Mouse (Mus musculus) kidney, adult 18-20 months (tissue): ENCODE data around the gene Polr2l.

ENCODE experiments used
- DNase-seq: peaks from one replicate; pipeline ENCODE4 v3.0.0; 2021

Polr2l gene

DNA sequence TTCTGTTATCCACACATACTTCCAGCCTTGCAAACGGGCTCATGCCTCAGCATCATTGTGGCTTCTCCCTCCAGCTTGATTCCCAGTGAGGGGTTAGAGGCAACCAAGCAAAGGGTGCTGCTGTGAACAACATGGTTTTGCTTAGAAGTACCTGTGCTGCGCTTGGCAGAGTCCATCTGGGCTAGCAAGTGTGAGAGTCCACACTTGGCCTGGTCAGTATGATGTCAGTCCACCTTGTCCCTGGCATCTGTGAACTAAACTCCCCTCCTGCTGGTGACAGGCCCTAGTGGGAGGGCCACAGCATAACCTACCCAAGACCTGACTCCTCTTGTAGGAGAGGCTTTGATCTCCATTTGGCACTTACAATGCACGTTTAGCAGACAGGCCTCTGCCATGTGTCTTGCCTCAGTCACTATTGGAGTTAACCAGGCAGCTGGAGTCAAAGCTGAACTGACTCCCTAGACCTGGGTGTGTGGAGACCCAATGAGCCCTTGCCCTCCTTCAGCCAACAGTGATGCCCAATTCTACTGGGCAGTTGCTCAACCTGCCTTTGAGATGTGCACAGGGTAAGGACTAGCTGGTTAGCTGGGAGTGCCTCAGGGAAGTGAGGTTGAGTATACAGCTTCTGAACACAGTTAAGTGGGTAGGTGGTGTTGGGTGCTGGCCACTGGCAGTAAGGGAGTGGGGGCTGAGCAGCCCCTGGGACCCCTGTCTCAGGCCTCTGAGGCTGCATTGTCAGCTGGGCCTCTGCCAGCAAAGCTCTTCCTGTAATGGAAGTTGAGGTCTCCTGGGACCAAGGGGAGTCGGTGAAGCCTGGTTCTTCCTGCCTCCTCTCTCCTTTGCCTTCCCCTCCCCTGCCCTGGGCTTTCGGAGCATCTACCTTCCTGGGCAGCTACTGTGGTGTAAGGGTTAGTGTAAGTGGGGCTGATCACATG lies 9.5 kb upstream of the Polr2l start:
- DNase-seq, result no peak

DNA sequence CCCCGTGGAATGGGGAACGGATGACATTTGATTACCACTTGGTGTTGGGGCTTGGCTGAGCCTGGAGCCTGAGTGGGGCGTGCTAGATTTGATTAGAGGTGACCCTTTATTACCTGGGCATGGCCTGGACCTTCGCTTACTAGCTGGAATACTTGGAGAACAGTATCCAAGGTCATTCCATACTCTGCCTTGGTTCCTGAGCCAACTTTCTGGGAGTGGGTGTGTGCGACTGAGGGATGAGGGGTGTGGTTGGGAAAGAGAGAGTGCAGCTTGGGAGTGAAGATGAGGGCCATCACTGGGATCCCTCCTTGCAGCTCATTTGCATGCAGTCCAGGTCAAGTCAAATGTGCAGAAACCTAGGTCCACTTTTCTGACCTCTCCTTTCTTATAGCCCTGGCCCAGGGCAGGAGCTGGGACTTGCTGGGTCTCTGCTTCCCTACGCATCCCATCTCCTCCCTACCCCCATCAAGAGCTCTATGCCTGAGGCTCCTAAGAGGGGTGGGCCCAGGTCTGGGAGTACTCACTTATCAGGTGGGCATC lies 8.3 kb upstream of the Polr2l start:
- no peak for DNase-seq

DNA sequence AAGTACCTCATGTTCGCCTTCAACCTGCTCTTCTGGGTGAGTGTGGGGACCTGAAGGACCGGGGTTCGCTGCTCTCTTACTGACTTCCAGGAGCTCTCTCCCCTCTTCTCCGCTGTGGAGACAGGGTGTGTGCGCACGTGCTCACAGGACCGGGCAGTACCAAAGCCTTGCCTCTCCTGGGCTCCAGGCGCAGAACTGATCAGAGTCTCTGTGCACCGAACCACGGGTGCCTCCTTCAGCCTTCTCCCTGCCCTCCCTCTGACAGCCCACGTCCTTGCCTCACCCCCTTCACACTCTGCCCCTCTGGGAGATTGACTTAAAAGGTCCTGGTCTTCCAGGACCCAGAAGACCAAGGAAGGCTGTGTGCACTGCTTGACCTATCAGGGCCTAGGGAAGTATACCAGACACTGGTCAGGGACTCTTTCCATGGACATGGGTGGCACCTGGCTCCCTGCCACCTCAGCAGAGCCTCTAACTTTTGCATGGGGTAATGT lies 7.6 kb upstream of the Polr2l start:
- DNase-seq, result no peak

DNA sequence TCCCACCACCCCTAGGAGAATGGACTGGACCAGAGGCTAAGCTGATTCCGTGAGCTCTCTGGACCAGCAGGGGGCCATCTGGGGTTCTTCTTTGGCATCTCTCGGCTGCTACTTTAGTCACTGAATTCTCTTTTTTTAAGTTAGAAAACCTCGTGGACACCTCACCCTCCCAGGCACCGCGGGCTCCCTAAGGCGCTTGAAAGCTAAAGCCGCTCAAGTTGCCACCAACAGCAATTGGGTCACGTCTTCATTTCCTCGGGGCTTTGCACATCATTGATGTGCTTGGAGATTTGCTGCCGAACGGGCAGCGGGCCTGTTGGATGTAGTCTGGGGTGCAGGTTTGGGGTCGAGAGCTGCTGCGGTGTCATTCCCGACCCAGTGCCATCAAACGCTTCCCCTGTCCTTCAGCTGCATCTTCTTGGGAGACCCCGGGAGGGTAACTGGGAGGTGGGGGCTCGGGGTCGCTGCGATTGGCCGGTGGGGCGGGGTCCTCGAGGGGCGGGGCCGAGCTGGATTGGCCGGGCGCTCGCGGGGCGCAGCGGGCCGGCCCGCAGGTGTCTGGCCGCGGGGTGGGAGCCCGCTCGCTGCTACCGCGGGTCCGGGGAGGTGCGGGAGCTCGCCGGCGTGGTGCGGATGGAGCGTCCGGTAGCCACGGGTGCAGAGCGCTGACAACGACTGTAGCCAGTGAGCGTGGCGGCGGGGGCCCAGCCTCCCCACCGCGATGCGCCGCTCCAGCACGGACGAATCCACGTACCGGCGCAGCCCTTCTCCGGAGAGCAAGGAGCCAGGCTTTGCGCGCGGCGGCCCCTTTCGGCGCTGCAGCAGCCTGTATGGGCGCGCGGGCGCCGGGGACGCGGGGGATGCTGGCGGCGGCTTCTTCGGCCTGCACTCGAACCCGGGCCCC lies 6.8 kb upstream of the Polr2l start:
- DNase-seq, result peak; percentile 62

DNA sequence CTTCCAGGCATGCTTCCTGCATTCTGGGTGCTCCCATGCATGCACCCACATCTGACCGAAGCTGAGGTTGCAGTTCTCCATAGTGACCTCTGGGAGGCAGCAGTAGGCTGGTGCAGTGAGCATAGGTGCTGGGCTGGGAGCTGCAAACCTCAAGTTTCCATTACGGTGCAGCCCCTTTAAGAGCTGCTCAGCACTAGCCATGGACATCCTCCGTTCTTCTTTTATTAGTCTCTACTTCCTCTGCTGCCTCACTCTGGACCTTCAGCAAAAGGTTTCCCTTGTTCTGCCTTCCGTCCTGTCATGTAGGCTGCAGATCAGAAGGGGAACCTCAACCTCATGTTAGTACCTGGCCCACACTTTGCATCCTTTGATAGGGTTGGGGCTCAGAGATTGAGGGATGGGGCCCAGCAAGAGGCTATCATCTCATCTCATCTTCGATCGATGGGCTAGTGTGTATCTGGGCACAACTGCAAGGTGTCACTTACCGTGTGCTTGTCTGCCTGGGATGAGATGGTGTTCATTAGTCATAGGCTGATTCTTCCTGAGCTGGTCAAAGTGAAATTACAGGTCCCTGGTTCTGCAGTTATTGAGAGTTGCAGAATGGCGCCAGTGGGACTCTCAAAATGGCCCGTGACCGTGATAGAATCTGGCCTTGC lies 6.0 kb upstream of the Polr2l start:
- peak; percentile 77 for DNase-seq

DNA sequence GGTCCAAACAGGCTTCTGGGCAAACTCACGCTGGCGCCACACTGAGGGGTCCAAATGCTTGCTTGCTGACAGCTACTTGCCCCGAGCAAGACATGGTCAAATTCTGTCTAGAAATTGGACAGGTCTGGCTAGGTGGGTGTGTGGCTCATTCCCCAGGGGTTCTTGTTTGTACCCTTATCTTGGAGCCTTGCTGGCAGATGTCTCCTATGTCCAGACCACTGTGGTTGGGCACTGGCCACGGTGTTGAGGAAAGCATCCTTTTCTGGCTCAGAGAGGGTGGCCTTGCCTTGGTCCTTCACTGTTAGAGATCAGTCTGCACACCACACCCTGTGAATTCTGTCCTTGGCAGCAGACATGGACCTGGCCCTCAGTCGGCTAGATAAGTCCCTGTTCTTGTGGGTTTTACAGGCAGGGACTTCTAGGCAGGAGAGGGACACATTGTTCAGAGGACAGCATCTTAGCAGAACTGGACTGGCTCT lies 3.4 kb upstream of the Polr2l start:
- no peak for DNase-seq

DNA sequence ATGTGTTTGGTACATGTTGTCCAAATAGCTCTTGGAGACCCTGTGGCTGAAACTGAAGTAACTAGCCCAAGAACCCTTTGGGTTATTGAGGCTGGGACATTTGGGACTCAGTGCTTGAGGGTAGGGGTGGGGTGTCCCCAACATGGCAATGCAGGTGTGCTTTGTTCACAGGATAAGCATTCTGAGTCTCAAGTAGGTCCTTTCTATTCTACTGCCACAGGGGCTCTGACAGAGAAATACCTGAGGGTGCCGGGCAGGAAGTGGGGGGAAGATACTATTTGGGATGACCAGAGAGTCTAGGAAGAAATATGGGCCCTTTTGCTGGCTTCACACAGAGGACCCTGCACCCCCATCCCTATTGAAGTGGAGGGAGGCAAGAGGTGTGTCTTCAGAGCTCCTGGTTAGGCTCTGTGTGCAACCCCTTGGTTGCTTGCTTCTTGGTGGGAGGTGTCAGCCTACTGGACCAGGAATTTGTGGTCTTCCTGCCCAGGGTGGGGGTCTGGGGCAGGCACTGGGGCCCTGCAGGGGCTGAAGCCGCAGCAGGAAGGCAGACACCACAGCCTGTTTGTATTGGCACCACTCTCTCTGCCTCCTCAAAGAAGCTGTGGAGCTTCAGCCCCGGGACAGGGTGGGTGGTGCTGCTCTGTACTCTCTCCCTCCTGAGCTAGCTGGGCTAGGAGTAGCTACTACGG lies 2.8 kb upstream of the Polr2l start:
- no peak for DNase-seq

DNA sequence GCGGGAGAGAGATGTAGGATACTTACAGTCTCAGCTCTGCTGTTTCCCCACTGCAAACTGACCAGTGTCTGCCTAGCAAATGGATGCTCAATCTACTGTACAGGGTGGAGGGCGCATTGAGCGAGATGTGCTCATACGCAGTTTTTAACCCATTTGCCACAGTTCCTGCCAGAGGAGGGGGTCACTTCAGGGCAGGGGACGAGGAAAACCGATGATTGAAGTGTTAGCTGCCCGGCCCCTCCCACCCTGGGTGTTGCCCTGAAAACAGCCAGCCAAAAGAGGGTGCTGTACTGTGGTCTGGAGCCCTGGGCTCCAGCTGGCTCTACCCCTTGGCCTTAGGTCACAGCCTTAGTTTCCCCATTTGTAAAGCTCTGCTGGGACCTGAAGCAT lies 2.0 kb upstream of the Polr2l start:
- DNase-seq, result no peak

DNA sequence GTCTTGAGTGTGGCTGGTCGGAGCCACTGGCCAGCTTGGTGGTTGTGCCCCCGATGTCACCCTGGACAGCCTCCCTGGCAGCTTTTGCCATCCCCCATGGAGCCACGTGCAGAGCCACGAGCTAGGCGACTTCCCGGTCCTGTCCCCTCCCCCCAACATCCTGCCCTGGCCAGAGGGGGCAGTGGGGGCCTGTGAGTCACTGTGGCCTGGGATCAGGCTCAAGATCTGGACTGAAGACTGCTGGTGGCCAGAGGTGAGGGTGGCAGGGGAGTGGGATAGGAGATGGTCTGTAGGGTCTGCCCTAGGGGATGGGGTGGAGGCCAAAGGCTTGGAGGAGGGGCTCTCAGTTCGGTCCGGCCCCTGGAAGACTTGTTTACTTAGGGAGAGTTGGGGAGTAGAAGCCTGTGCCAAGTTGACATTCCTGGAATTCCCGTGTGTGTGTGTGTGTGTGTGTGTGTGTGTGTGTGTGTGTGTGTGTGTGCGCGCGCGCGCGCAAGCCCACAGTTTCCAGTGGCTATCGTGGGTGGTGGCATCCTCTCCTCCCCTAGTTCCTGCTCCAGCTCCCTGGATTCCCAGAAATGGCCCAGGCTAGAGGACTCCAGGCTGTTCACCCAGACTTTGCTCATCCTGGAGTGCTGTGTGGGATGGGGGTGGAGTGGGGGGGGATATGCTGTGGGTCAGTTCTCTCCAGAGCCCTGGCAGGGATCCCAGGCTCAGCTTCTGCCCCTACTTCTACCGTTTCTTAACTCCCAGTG lies 1.5 kb upstream of the Polr2l start:
- DNase-seq, result peak; percentile 95

DNA sequence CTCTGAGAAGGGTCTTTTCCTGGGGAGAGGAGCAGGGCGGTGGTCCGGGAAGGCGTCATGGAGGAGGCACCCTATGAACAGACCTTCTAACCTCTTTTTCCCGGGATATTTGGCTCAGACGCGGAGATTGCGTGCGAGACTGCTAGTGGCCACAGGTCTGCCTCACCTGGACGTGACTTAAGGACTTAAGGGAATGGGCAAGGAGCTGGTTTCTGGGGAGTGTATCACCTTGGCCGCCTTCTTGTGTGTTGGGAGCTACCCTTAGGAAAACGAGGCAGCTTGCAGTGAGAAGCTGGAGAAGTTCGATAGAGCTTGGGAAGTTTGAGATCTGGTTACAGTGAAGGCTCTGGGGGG lies 850 bp upstream of the Polr2l start:
- no peak for DNase-seq

DNA sequence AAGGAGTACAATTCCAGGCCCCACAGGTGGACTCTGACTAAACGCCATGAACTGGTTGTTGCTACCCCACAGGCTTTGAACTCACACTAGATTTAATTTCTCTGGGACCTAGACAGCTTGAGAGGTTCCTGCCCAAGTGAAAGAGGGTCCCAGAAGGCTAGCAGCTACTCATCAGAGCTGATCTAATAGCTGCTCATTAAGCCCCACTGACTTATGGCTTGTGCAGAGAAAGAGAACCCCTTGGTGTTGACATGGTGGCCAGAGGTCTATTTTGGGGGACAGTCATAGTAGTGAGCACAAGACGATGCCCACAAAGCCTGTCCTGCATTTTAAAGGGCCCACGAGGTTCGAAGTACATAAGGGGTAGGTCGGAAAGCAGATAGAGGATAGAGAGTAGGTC lies 772 bp downstream of the Polr2l start:
- DNase-seq, result no peak

DNA sequence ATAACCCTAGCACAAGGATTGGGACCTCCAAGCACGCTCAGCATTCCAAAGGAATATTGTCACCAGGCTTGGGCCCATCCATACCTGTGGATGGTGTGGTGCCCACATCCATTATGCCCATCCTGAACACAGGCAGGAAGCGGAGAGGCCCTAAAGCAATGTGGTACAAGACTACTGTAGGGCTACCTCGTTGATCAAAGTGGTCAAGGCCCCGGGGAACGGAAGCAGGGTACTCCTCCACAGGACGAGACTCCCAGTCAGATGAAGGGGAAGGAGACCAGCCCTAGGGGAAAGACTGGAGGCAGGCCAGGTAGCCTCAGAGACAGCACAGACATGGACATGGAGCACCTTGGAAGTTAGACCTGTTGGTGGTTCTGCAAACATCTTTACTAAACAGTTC lies 2.2 kb downstream of the Polr2l start:
- DNase-seq, result no peak

DNA sequence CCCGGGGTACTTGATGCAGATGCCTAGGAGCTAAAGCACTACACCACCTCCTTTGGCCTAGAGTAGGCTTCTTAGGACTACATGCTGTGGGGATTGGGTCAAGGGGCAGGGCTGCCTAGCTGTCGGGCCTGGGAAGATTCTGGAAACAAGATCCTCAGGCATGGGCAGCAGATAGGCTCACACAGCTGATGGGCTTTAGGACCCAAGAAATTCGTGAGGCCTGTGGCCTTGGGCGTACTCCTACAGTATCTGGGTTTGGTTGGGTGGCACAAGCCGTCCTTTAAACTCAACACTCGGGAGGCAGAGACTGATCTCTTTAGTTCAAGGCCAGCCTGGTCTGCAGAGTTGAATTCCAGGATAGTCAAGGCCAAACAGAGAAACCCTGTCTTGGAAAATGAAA lies 2.7 kb downstream of the Polr2l start:
- no peak for DNase-seq

DNA sequence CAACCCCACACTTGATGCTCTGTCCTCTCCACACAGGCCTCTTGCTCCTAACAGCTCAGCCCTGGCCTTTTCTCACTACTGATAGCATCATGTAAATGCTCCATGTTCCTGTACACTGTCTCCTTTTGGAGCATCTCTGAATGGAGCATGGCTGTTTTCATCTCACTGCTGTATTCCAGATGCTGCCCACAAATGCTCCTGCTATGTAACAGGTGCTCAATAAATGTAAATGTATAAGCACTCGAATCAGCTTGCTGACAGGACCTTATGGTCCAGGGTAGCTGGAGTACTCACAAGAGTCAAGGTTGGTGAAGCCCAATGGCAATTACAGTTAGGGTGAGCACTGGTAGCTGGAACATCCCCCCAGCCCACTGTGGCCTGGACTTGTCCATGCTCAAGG lies 3.7 kb downstream of the Polr2l start:
- DNase-seq, result no peak

DNA sequence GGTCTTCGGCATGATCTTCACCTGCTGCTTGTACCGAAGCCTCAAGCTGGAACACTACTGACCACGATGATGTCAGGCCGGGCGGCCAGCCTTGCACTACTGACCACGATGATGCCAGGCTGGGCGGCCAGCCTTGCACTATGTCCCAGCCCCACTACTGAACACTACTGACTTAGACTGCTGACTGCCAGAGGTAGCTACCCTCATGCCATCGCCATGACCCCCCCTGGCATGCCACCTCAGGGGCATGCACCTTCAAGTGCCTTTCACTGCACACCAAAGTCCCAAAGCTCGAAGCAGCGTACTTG lies 4.3 kb downstream of the Polr2l start:
- no peak for DNase-seq

DNA sequence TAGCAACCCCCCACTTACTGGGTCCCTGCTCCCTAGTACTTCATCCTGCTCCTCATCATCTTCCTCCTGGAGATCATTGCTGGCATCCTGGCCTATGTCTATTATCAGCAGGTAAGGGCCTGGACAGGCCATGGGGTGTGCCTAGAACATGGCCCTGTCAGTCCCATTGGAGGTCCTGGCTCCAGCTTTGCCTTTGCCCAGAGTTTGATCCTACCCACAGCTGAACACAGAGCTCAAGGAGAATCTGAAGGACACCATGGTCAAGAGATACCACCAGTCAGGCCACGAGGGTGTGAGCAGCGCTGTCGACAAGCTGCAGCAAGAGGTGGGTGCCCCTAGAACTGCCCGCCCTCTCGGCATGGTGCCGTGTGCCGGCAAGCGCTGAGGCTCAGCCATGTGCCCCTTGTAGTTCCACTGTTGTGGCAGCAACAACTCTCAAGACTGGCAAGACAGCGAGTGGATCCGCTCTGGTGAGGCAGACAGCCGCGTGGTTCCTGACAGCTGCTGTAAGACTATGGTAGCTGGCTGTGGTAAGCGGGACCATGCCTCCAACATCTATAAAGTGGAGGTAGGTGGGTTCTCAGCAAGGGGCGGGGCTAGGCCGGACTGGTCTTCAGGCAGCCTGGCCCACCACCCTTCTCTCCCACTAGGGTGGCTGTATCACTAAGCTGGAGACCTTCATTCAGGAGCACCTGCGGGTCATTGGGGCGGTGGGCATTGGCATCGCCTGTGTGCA lies 4.9 kb downstream of the Polr2l start:
- DNase-seq, result no peak

DNA sequence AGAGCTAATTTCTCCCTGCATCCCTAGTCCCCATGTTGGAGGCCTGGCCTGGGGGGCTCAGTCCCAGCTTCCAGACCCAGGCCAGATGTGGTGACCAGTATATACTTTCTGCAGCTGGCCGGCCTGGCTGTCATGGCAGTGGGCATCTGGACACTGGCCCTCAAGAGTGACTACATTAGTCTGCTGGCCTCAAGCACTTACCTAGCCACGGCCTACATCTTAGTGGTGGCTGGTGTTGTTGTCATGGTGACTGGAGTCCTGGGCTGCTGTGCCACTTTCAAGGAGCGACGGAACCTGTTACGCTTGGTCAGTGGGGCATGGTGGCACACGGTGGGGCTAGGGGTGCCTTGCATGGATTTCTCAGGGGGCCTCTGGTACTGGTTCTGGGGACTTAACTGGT lies 5.6 kb downstream of the Polr2l start:
- no peak for DNase-seq

DNA sequence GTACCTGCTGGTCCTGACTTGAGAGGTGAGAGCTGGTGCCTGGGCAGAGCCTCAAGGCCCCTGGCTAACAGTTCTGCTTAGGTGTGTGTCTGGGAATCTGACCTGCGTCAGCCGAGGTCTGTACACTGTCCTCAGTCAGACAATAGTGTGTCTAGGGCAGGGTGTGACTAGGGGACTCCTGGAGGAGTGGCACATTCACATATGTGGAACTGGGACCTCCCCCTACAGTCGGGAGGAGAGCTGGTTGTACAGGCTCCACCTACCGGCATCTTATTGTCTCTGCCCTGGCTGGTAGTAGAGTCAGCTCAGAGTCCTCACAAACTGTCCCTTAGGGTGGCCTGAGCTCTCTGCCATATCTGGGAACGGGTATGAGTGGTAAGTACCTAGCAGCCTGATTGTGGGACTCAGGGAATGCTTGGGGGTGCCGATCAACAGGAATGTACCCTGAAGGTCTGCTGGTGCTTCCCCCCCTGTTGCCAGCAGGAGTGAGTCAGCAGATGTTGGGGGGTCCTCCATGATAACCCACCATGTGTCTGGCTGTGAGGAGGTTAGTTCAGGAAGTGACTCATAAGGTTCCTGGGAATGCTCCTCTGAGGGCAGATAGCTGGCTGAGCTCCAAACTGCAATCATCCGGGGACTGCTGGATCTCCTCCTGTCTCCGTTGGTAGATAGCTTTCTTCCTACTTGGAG lies 6.3 kb downstream of the Polr2l start:
- DNase-seq, result peak; percentile 69

DNA sequence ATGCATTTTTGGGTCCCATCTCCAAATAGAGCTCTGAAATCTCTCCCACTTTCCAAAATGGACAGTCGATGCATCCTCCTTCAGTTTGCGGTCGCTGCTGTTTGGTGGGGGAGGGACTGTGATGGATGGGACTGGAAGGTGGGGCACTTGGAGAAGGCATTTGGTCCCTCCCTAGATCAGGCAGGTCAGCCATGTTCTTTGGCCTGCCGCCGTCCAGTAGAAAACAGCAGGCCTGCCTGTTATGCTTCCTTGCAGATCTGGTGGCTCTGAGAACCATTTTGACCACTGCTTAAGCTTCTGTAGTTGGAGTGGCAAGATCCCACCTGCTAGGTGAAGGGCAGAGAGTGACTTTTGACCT lies 6.8 kb downstream of the Polr2l start:
- no peak for DNase-seq
